Mouse (Mus musculus): ENCODE results near the gene Fjx1. TPM values are rescaled to one million over a fixed set of nuclear protein-coding genes. Genes with fewer than 3 reads are reported as not detected.

Gene Fjx1
- total RNA-seq, 2 experiments from 2014 or later: 7.2 to 7.3 TPM

- DNase-seq (ENCODE audit: low spot score in 2 of 2): no peak
Measured at GRCm38 (mm10) chr2:102427974-102428373, 24.3 kb downstream of the Fjx1 start.

DNA sequence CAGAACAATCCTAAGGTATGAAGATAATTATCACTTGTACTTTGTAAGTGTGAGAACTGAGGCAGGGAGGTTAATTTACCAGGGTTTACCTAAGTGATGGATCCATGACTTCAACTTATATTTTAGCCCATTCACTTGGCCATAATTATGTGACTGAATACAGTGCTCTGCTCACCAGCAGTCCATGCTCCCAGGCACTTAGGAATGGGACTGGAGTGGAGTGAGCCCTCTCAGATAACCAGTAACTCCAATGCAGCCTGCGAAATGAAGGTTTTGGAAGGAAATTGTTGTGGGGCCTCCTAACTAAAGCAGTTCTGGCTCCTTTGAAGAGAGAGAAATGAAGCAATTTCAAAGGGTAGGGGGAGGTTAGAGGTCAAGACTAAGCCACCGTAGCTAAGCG is 25.9 kb downstream of the Fjx1 start:
- DNase-seq (ENCODE audit: low spot score in 2 of 2): no peak

DNA sequence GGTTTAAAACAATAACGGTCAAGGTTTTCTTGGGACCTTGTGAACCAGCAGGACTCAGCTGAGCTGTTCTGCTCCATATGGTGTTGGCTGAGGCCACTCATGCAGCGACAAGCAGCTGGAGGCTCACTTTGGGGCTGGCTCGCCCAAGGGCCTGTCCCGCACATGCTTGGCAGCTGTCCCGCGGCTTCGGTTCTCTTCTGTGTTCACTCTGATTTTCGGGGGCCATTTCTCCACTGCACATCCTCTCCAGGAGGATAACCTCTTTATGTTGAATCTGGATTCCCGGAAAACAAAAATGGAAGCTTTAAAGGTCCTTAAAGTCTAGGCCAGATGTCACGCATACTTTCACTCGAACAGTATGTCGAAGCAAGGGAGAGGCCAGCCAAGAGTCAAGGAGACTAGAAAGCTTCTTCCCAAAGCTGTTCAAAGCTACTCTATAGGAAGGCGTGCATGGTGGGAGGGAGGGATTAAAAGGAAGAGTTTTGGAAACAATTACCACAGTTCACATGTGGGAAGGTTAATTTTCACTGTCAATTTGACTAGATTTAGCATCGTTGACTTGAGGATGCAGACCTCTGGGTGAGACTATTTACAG is 36.1 kb downstream of the Fjx1 start:
- peak in 1 of 2 experiments; percentile 64 for DNase-seq (ENCODE audit: low spot score in 2 of 2)

DNA sequence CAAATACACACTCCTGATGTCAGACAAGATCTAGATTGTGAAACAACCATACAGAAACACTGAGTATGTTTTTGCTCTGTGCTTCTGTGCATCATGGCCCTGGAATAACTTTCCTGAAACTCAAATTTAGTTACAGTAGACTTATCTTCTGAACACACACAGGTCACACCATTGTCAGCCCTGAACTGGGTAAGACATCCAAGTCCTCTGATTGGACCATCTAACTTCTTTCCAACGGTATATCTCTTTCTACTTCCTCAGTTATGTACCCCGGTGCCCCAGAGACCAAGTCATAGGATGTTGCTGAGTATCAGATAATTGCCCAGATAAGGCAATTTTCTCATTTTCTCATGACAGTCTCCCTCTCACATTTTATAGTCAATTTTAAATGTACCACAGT is 39.6 kb downstream of the Fjx1 start:
- DNase-seq (ENCODE audit: low spot score in 2 of 2): no peak

GRCm38 (mm10) chr2:102410615-102411014 is 41.7 kb downstream of the Fjx1 start:
- no peak for DNase-seq (ENCODE audit: low spot score in 2 of 2)

DNA sequence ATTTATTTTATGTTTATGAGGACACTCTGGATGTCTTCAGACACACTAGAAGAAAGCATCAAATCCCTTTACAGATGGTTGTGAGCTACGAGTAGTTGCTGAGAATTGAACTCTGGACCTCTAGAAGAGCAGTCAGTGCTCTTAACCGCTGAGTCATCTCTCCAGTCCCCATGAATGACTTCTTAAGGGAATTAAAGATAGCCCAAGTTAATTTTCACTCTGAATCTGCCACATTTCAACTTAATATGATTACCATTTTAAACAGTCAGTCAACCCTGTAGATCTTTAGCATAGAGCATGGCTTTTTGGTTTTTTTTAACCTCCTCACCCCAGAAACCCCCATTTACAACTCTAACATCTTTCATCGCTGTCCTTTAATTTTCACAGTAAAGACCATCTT is 42.6 kb downstream of the Fjx1 start:
- no peak for DNase-seq (ENCODE audit: low spot score in 2 of 2)

- DNase-seq (ENCODE audit: low spot score in 2 of 2): no peak
Measured at GRCm38 (mm10) chr2:102407363-102408184, 44.7 kb downstream of the Fjx1 start, which contains the start of gene Trim44. TSS of gene Trim44 (minus strand) at chr2:102407828.

DNA sequence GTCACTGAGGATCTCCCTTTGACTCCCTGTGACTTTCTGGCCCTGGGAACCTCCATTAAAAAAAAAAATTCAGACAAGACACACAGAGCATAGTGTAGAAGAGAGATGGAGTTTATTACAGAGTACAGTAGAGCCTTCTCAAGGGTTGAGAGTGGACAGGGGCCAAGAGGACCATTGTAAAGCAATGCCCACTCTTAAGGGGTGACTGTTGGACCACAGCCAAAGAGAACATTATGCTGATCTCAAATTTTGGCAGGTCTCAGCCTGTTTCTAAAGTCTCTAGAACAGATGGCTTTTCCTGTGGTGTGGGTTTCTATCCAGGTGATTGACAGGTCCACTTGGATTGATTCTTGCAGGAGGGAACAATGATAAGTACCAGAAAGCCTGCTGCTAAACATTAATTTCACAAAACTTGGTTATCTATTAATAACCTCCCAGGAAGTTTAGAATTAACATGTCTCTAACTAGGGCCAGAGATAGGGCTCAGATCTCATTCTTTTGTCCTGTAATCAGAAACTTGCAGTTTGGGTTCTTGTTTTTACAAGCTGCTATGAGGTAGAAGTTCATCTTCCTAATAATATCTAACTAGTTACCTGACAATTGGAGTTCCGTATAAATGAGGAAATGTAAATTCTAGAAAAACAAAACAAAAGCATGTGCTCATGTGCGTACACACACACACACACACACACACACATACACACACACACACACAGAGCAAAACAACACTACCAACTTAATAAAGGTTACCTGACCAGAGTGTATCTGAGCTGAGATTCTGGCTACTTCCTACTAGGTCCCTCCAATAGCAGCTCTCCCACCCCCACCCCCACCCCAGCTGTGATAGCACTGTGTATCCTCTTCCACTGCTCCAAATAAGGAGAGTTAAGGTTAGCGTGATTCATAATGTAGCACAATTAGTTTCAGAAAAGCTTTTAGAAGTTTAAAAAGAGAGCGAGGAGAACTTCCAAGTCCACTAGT is 45.7 kb downstream of the Fjx1 start:
- no peak for DNase-seq (ENCODE audit: low spot score in 2 of 2)

DNA sequence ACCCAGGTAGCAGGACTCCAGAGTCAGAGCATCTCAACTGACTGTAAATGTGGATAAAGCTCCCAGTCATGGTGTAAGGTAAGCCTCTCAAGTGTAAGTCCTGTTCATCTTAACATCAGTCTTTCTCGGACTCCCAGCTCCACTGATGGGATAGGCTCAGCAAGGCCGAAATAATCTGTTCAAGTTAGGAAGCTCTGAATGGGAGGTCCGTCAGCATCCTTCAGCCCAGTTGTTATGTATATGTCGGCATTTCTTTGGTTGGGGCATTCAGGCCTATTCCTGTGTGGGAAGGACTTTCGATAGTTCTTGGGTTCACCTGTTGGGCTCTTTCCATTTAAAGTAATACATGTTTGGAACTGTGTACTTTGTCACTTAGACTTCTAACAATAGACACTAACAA is 48.3 kb downstream of the Fjx1 start:
- DNase-seq (ENCODE audit: low spot score in 2 of 2): no peak

DNA sequence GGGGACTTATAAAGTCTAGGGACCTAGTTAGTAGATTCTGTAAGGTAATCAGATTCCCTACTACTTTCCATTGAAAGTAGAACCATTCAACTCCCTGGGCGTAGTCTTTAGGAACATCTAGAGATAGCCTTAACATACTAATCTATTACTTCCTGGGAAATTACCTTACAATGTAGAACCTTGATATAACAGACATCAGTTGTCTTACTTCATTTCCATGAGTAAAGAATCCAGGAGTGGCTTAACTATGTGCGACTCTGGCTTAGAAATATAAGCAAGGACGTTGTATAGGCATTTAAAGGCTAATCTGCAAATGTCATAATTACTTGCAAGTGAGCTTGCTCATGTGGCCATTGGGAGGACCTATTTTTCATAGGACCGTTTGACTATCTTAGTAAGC is 49.0 kb downstream of the Fjx1 start:
- DNase-seq (ENCODE audit: low spot score in 2 of 2): no peak

- DNase-seq (ENCODE audit: low spot score in 2 of 2): no peak
Measured at GRCm38 (mm10) chr2:102401352-102401692, 51.0 kb downstream of the Fjx1 start.

GRCm38 (mm10) chr2:102400605-102401351 is 51.5 kb downstream of the Fjx1 start:
- peak; percentile 57 to 80 for DNase-seq (ENCODE audit: low spot score in 2 of 2)

- no peak for DNase-seq (ENCODE audit: low spot score in 2 of 2)
Measured at GRCm38 (mm10) chr2:102399864-102400604, 52.3 kb downstream of the Fjx1 start.

Other genes starting within 250 kb of the Fjx1 start
- 10 to 100 TPM; 41.5 to 43.7 TPM for gene Trim44, start 44.7 kb downstream of the Fjx1 start, total RNA-seq (2021)
- gene Pamr1, start 97.5 kb upstream of the Fjx1 start, total RNA-seq (2021): 10 to 100 TPM; 58.4 to 62.8 TPM
- gene Slc1a2, start 206.2 kb upstream of the Fjx1 start, total RNA-seq (2021): 1 to 10 TPM; 1.2 to 1.3 TPM